Mouse (Mus musculus) lung, postnatal 25 days (tissue): ENCODE data around the gene Hoxa11.

Source experiments
- DNase-seq: peaks from one replicate; pipeline ENCODE4 v3.0.0; 2022; ENCODE audit warnings: low spot score

The Hoxa11 gene

DNA sequence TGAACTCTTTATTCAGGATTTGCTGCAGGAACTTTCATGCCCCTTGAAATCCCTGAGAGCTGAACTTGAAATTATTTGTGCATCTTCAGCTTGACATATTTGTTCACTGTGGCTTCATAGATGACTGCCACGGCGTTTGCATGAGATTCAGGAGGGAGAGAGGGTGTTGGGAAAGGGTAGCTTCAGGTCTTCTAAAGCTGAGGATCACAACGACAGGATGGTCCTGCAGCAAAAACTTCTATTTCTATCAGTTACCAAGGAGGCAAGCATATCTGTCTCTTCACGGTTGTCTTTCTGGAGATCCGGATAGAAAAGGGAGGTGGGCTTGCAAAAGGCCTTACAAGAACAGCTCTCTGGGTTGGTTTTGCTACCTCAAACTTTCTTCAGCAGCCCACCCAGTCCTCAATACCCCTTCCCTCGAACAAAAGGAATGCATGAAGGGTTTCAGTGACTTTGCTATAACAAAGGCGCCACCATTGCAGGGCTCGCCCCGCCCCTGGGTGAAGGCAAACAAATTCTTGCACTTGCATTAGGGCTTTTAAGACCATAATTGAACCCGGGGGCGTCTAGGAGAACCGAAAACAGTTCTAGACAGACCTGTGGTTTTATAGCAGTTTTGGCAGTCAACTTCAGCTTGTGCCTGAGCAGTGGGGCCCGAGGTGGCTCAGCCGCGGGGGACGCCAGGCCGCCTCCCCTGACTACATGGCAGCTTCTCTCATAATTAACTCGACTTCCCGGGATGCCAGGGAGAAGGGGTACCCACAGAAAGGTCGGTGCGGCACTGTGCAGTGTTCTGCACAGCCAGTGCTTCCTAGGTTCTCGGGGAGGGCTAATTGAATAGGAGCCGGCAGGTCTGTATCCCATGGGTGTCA, 2.4 kb upstream of the Hoxa11 start:
- DNase-seq: no peak

DNA sequence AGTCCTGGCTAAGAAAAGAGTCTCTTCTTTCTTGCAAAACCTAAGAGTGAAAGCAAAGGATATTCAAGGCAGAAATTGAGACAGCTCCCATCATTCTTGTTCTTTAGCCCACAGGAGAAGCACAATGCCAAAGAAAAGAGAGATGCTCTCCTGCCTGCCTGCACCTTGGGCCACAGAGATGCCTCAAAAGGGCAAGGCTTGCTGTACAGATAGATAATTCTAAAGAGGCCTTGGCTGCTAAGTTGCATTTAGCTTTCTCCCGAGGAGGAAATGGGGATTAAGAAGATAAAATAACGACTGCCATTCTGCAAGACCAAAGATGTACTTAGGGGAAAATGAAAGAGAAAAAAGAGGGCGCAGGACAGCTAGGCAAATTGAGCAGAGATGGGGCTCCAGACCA, 1.3 kb upstream of the Hoxa11 start:
- DNase-seq: no peak

DNA sequence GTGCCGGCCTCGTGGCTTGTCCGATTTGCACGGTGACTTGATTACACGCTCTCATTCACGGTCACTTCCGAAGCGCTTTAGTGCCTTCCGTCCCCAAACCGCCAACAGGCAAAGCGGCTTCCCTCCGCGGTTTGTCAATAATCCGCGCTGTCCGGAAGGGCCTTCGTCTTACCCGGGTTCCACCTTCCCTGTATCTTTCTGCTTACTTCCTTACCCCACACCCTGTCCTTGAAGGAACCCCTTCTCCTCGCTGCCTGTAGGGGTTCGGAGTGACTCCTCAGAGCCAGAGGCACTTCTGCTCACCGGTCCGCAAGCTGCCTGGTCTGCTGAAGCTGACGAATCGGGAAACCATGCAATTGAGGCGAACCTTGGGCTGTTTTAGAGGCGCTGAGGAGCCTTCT, 793 bp upstream of the Hoxa11 start:
- DNase-seq: no peak

DNA sequence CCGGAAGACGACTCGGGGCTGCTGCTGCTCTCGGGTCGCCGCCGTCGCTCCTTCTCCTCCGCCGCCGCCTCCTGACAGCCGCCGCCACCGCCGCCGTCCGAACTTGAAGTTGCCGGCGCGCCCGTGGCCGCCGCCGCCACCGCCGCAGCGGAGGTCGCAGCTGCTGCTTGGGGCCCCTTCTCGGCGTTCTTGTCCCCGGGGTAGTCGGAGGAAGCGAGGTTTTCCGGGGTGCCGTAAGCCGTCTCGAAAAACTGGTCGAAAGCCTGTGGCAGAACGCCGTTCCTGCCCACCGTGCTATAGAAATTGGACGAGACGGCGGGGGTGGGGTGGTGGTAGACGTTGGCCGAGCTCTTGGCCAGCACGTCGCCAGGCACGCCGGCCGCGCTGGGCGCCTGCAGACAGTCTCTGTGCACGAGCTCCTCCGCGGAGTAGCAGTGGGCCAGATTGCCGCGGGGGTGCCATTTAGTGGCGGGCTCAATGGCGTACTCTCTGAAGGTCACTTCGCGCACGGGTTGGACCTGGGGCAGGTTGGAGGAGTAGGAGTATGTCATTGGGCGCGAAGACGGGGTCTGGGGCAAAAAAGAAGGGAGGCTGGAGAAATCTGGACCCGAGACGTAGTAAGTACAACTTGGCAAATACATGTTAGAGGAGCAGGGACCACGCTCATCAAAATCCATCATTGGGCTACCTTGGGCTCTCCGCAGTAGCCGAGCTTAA, 412 bp downstream of the Hoxa11 start:
- no peak for DNase-seq

DNA sequence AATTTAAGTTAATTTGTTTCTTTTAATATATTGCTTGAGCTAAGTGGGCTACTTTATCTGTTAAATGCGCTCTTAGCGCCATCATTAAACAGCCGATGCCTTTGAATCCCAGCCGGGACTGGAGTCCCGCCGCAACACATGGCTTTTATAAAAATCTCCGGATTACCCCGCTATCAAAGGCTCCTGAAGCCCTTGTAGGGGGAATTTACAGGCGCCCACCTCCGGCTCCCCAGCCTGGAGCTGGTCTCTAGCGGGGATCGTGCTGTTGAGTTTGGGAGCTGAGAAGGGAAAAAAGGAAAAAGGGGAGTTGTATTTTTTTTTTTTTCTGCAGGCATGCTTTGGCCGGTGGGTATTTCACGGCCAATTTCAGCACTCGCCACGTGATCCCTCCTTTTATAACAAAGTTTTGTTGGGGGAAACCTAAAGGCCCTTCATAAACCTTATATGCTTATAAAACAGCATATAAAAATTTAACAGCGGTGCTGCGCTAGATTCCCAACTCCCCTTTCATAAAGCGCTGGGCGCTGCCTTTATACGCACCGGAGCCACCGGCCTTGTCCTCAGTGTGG, 1.1 kb downstream of the Hoxa11 start:
- no peak for DNase-seq

DNA sequence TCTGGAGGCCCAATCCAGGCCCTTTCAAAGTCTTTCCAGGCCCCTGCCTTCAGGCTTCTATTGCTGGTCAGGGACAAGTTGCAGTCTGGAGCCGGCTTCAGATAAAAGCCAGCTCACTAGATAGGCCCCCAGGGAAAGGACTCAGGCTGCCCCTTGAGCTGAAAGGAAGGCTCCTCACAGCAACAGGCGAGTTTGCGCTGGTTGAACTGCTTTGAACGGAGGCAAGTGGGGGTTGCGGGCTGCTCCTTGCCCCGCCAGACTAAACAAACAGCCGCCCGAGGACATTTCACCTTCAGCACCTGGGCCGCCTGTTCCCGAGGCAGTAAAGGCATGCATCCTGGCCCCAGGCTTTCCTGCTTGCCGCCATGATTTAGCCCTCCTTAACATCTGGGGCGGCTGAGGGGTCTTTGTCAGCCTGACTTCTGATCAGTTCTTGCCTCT, 1.9 kb downstream of the Hoxa11 start:
- no peak for DNase-seq

DNA sequence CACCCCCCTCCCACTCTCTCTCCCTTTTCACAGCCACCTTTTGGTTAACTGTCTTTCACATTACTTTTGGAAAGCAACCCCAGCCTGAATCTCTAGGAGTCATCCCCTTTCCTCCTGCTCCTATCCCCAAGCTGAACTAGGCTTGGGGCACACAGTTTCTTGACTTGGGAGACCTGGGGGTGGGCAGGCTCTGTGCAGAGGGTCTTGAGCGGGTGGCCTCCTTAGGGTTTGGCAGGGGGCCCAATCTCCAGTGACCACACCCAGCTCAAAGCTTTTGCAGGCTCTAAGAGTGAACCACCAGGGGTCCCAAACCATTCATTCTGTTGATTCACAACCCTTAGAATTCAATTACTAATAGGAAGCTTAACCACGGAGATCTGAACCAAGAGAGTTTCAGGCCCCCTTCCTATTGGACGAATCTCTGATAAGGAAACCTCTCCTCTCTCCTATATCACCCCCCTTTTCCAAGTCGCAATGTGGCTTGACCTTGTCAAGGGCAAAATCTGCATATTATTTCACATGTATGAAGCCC, 2.7 kb downstream of the Hoxa11 start:
- DNase-seq: no peak

DNA sequence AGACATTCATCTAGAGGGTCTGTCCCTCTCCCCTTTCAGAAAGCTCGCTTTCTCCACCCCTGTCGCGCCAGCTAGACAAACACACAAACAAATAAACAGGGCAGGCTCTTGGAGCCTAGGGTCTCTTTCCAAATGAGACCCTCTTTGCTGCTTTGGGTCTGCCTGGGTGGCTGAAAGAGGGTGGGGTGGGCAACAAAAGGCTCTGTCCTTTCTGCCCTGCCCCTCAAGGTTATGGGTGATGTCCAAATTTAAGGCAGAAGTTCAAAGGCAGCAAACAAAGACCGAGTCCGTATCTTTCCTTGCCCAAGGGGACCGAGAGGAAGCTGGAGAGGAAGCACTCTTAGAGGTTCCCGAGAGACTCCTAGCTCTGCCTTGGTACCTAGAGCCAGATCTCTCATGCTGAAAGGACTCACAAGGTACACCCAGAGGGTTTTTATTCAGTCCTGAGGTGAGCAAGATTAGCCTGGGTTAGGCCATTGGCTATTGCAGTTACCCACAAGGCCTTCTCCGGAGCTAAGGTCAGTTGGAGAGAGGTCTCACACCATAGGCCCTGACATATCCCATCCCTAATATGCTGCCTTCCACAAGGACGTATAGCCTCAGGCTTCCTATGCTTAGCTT, 4.5 kb downstream of the Hoxa11 start:
- DNase-seq: no peak

DNA sequence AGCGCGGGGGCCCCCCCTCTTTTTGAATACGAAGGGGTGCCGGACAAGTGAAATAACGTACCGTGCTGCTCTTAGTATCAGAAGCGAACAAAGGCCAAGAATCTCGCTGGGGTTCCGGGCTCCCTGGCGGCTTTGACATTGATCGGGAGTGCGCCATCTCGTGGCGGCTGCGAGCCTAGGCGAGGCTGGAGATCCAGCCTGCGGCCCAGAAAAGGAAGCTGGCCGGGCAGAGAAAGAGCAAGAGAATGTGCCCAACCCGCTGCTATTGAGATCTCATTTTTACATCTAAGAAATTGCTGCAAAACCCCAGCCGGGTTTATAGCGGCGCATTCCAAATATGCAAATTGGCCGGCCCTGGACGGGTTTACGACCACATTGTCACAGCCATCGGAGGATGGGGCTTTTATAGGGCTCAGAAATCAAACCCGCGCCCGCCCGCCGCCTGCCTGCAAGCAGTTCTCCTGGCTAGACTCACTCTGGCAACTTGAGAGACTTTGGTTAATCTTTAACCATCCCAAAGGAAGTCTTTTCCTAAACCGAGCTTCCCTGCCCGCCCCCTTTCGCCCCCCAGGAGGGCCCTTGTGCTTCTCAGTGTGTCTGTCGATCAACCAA, 5.1 kb downstream of the Hoxa11 start, which contains the start of gene Hoxa10:
TSS of gene Hoxa10 (minus strand) at position 466 of the 612 bp plus-strand sequence.
- peak; percentile 69 for DNase-seq

DNA sequence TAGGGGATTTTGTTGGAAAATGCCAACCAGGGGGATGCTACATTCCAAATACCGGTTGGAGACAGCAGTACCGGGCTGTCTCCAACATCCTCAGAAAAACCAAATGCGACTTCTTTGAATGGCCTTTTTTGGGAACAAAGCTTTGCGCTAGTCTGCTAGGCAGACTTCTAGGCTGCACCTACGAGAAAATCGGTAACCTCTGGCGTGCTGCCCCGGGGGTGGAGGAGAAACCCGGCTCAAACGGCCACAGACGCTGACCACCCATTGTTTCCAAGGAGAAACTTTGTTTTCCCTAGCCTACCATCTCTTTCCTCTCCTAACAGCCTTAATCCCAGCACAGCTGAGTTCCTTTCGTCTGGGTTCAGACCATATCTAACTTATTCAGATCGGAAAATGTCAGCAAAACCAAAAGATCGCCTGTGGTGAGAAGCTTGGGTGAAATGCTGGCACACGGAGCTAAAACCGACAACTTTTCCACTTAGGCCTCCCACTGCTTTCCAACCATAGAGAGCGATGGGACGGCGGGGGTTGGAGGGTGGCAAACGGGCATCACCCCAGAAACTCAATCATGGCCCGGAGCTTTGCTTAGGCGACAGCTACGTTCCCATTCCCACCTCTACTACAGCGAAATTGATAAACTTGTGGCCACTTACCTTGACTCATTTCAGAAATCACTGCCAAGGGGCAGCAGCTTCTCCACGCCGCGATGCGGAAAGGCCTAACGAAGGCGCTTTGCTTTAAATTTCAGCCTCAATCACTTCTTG, 5.8 kb downstream of the Hoxa11 start:
- DNase-seq: no peak

DNA sequence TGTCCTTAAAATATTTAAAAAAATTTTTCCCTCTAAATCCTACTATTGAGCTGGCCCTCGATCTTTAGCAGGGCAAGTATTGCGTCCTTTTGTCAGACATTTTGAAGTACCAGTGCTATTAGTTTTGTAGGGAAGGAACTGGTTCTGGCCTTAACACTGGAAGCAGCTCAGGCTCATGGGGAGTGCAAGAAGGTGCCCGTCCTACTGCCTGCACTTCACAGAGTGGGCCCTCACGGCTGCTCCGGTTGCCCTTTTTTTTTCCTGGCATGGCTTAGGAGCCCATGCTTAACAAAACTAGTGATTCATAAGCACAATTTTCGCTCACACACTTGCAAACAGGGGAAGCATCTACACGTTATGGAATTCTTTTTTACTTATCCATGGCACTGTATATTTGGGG, 6.6 kb downstream of the Hoxa11 start:
- no peak for DNase-seq

DNA sequence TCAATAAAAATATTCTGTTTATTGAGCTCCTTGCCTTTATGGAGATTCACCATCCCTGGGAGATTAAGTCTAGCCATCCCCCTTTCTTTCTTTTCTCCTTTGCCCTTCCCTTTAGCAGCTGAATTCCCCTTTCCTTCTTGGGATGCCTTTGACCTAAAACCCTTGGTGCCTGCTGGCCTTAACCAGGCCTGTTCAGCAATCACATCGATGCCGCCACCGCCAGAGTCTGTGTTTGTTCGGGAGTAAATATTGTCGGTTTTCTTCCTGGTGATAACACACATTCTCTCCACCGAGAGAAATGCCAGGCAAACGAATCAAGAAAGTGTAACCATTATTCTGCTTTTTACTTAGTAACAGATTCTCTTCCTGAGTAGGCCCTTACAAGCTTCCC, 7.5 kb downstream of the Hoxa11 start:
- DNase-seq: no peak

DNA sequence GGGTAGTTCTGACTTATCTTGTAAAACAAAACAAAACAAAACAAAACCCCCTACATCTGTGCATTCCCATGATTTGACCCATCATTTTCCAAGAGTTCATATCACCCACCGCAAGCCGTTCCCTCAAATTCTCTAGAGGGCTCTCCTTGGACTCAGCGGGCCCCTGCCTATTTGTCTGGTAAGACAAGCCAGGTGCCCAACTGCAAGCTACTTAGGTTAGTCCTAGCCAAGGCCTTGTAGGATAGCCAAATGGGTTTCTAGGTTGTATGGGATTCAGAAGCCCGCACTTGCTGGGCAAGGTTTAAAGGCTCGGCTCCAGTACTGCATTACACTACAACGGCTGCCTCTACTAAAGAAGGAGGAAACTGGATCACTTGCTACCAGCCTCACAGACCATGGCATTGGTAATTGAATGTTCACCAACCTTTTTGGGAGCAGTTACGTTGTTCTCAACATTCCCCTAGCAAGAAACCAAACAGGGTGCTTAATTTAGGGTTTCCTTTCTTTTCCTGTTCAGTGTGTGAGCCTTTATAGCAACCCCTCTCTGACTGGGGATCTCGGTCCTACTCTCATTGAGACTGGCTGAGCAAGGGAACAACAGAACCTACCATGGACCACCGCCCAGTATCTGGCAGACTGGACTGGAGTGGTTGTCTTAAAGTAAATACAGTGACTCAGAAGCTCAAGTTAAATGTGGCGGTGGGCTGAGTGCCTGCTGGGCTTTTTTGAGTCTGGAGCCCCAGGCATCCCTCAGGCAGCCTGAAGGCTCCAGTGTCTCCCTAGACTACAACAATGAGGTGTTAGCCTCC, 8.1 kb downstream of the Hoxa11 start:
- no peak for DNase-seq

DNA sequence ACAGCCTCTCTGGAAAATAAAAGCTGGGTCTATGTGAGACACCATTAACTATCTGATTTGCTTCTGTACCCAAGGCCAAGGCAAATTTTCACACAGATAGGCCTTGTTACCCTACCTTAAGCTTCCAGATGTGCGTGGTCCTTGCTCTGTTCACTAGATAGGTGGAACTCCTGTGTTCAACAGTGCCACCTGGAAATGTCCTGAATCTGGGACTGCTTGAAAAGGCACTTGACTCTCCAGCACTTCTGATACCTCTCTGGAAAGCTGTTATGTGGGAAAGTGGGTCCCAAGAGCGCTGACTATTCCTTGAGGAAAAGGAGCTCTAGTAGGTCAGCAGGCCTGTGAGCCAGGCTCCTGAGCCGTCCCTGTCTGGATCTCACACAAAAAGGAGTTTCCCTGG, 8.8 kb downstream of the Hoxa11 start:
- no peak for DNase-seq

DNA sequence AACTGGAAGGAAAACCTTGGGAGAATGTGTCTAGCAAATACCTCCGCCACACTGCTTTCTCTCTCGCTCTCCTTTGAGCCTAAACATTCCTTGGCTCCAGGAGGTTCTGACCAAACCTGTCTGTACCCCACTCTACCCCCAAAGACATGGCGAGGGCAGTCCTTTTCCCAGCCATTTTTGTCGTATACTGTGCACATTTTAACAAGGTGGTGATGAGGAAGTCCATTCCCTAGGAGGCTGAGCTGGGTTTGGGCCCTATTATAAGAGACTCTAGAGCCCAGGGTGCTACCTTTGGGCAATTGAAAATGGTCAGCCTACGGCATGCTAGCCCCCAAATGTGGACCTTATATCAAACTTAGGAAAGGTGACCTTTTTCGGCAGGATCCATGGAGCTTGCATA, 9.7 kb downstream of the Hoxa11 start:
- no peak for DNase-seq

DNA sequence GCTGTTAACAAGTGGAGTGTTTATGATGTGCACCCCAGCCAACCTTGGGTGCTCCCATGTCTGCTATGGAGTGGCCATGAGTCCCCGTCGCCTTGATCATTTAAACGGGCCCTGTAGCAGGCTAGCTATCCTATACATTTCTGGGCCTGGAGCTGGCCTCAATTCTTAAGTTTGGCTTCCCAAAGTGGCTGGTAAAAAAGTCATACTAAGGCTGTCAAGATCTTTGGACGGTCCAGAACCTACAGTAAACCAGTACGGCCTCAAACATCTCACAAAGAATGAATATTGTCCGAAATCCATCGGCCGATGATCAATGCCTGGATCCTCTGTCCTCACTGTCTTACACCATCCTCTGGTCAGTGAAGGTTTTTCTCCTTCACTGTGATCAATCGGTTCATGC, 10.3 kb downstream of the Hoxa11 start:
- DNase-seq: no peak

DNA sequence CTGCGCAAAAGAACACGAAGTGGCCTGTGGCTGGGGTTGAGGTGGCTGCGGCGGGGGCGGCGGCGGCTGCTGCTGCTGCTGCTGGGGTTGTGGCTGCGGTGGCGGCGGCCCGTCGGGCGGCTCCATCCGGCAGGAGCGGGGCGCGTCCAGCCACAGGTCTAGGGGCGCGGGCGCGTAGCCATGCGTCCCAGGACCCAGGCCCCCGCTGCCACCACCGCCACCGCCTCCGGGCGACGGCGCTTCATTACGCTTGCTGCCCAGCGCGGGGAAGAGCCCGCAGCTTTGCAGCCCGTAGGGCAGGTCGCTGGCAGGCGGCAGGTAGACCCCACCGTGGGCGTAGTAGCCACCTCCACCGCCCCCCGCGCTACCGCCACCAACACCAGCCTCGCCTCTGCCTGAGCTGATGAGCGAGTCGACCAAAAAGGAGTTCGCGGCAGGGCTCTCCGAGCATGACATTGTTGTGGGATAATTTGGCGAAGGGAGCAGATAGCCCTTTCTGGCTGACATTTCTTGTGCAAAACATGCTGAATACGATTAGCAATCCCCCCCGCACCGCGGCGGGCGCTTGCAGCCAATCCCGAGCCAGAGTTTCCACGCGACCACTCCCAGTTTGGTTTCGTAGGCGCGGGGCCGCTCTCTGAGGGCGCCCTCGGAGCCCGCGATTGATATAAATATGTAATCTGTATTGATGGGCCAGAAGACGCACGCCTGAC, 11.0 kb downstream of the Hoxa11 start:
- DNase-seq: no peak

DNA sequence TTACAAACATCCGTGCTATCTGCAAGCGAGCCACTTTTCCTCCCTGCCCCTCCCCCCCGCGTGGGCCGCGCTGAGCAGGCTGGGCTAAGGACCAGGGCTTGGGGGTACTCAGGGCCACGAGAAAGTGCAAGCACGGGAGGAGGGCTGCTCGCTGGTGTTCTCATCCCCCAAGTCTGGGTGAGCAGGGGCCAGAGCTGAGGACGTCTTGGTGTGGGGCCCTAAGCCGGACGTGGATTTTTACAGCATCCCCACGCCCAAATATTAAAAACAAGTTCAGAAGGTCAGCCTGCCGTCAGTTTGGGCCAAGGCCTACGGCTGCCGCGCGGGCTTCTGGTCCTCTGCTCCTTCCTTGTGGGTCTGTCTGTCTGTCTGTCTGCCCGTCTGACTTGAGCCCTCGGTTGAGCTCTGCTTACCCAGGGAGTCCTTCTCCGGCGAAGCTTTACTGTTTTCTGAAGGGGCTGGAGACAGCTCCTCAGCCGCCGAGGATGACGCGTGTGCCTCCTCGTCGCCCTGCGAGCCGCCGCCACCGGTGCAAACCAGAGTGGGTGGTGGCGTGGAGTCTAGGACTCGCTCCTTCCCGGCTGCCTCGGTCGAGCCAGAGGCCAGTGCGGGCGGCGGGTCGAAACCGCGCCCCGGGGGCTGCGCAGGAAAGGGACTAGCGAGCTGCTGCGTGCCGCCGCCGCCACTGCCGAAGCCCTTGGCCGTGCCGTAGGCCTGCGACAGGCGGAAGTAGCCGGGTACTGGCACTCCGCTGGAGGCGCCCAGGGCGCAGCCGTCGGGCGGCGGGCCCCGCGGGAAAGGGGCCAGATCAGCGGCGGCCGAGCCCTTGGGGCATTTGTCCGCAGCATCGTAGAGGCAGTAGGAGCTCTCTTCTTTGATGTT, 11.8 kb downstream of the Hoxa11 start:
- DNase-seq: no peak
